Mouse (Mus musculus): ENCODE measurements at regions not wholly inside any gene's neighbourhood (a gene's known extent, or its start where the extent isn't known, plus 50 kb on each side); places are given as distances from the start of the nearest gene placed in this dataset.

DNA sequence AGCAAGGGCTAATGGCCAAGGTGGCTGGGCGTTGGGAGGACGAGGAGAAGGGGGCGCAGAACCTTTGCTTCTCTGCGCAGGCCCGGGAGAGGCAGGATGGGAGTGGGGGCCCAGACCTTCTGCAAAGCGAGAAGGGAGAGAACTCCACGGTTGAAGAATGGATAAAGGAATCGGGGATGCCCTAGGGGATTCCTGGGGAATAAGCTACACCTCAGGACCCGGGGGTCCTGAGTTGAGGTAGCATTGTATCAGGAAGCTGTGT, 52.0 kb upstream of the Dhrs2 start:
- TF ChIP-seq CTCF (IDR thresholded peaks at IDR 0.05; ENCODE audit: low read depth) (no peak), EP300 (optimal IDR thresholded peaks at IDR 0.05) (no peak)

Data from stomach, postnatal 0 days (tissue).